Mouse (Mus musculus): ENCODE results near the gene Kpna7.

GRCm38 (mm10) chr5:145120921-145121320 lies 37.1 kb upstream of the Kpna7 start:
- TF ChIP-seq CTCF (IDR thresholded peaks at IDR 0.05; ENCODE audit: borderline replicate concordance, insufficient read depth, low read length) (no peak), POLR2A (IDR thresholded peaks at IDR 0.05; ENCODE audit: low read depth, low read length) (no peak)

All from embryonic fibroblast, embryonic 13.5 days (primary cell).